Mouse (Mus musculus): ENCODE data around the gene Zfp652. TPM values are rescaled to one million over a fixed set of nuclear protein-coding genes. Genes with fewer than 3 reads are reported as not detected.

Zfp652 gene
- polyA plus RNA-seq, 1 experiment from 2014 or later = 36.8 TPM

GRCm38 (mm10) chr11:95821511-95821910 is 109.0 kb downstream of the Zfp652 start:
- WGBS = 93% methylated on average over 3 of the region's 3 CpGs
- peaks cover 10% of the 10 kb centered on the region for H3K4me1 ChIP-seq (replicated peaks; ENCODE audit: control insufficient read depth, insufficient read depth, low read length)

GRCm38 (mm10) chr11:95822437-95822836 is 110.0 kb downstream of the Zfp652 start:
- 96% methylated on average over 4 of the region's 4 CpGs for WGBS

More at GRCm38 (mm10) chr11:95821511-95821910, 109.0 kb downstream of the Zfp652 start:
- no peak overlapping the region for H3K4me2 ChIP-seq (ENCODE audit: low read length)
- no peaks in the 10 kb centered on the region for H3K36me3 ChIP-seq (ENCODE audit: control insufficient read depth, insufficient read depth)
- H3K27me3 ChIP-seq (replicated peaks; ENCODE audit: control insufficient read depth, insufficient read depth, low read length) = peaks cover 26% of the 10 kb centered on the region
- no peak overlapping the region for H3K9ac ChIP-seq (replicated peaks; ENCODE audit: low read depth, low read length)
- H3K9me3 ChIP-seq (ENCODE audit: control insufficient read depth, low read length) = no peaks in the 10 kb centered on the region
- ATAC-seq = no peak
- no peak overlapping the region for H3K4me3 ChIP-seq (replicated peaks; ENCODE audit: low read length)
- H3K27ac ChIP-seq (ENCODE audit: low read length) = no peak overlapping the region

GRCm38 (mm10) chr11:95824071-95824876 is 111.8 kb downstream of the Zfp652 start, which contains the start of gene Phospho1:
Phospho1 (plus strand) TSS chr11:95824499.
- Histone ChIP-seq H3K4me3 (replicated peaks; ENCODE audit: low read length) (peak within 1 kb of the TSS; percentile 72), H3K36me3 (ENCODE audit: control insufficient read depth, insufficient read depth) (no peaks in the 10 kb centered on the region), H3K9ac (replicated peaks; ENCODE audit: low read depth, low read length) (peak within 1 kb of the TSS; percentile 76), H3K27me3 (replicated peaks; ENCODE audit: control insufficient read depth, insufficient read depth, low read length) (peaks cover 46% of the 10 kb centered on the region), H3K27ac (ENCODE audit: low read length) (no peak within 1 kb of the TSS), H3K4me2 (ENCODE audit: low read length) (peak within 1 kb of the TSS; percentile 100), H3K4me1 (replicated peaks; ENCODE audit: control insufficient read depth, insufficient read depth, low read length) (peaks cover 10% of the 10 kb centered on the region), H3K9me3 (ENCODE audit: control insufficient read depth, low read length) (no peaks in the 10 kb centered on the region)
- WGBS = 1% methylated on average over 73 of the region's 78 CpGs
- peak; percentile 99 for ATAC-seq

More at GRCm38 (mm10) chr11:95822437-95822836, 110.0 kb downstream of the Zfp652 start:
- no peak overlapping the region for H3K4me2 ChIP-seq (ENCODE audit: low read length)
- H3K9ac ChIP-seq (replicated peaks; ENCODE audit: low read depth, low read length) = no peak overlapping the region
- no peak overlapping the region for H3K4me3 ChIP-seq (replicated peaks; ENCODE audit: low read length)
- no peaks in the 10 kb centered on the region for H3K36me3 ChIP-seq (ENCODE audit: control insufficient read depth, insufficient read depth)
- H3K27ac ChIP-seq (ENCODE audit: low read length) = no peak overlapping the region
- H3K27me3 ChIP-seq (replicated peaks; ENCODE audit: control insufficient read depth, insufficient read depth, low read length) = peaks cover 34% of the 10 kb centered on the region
- peaks cover 10% of the 10 kb centered on the region for H3K4me1 ChIP-seq (replicated peaks; ENCODE audit: control insufficient read depth, insufficient read depth, low read length)
- H3K9me3 ChIP-seq (ENCODE audit: control insufficient read depth, low read length) = no peaks in the 10 kb centered on the region
- no peak for ATAC-seq

- peak; percentile 24 for ATAC-seq
- H3K4me1 ChIP-seq (replicated peaks; ENCODE audit: control insufficient read depth, insufficient read depth, low read length) = peaks cover 10% of the 10 kb centered on the region
- H3K27ac ChIP-seq (ENCODE audit: low read length) = no peak overlapping the region
- peaks cover 52% of the 10 kb centered on the region for H3K27me3 ChIP-seq (replicated peaks; ENCODE audit: control insufficient read depth, insufficient read depth, low read length)
- WGBS = 1% methylated on average over 11 of the region's 11 CpGs
- peak overlapping the region; percentile 100 for H3K4me2 ChIP-seq (ENCODE audit: low read length)
- H3K9ac ChIP-seq (replicated peaks; ENCODE audit: low read depth, low read length) = peak overlapping the region; percentile 76
- H3K4me3 ChIP-seq (replicated peaks; ENCODE audit: low read length) = peak overlapping the region; percentile 72
- no peaks in the 10 kb centered on the region for H3K36me3 ChIP-seq (ENCODE audit: control insufficient read depth, insufficient read depth)
- H3K9me3 ChIP-seq (ENCODE audit: control insufficient read depth, low read length) = no peaks in the 10 kb centered on the region
Measured at GRCm38 (mm10) chr11:95824877-95825243, 112.4 kb downstream of the Zfp652 start.

- Histone ChIP-seq H3K36me3 (ENCODE audit: control insufficient read depth, insufficient read depth) (no peaks in the 10 kb centered on the region), H3K4me3 (replicated peaks; ENCODE audit: low read length) (no peak overlapping the region), H3K9me3 (ENCODE audit: control insufficient read depth, low read length) (no peaks in the 10 kb centered on the region), H3K4me1 (replicated peaks; ENCODE audit: control insufficient read depth, insufficient read depth, low read length) (peaks cover 14% of the 10 kb centered on the region), H3K9ac (replicated peaks; ENCODE audit: low read depth, low read length) (no peak overlapping the region), H3K27me3 (replicated peaks; ENCODE audit: control insufficient read depth, insufficient read depth, low read length) (peaks cover 56% of the 10 kb centered on the region), H3K27ac (ENCODE audit: low read length) (no peak overlapping the region), H3K4me2 (ENCODE audit: low read length) (no peak overlapping the region)
- 58% methylated on average over 3 of the region's 3 CpGs for WGBS
- no peak for ATAC-seq
Measured at GRCm38 (mm10) chr11:95825625-95826024, 113.2 kb downstream of the Zfp652 start.

- Histone ChIP-seq H3K4me1 (replicated peaks; ENCODE audit: control insufficient read depth, insufficient read depth, low read length) (peaks cover 22% of the 10 kb centered on the region), H3K36me3 (ENCODE audit: control insufficient read depth, insufficient read depth) (no peaks in the 10 kb centered on the region), H3K9ac (replicated peaks; ENCODE audit: low read depth, low read length) (no peak overlapping the region), H3K4me3 (replicated peaks; ENCODE audit: low read length) (no peak overlapping the region), H3K27ac (ENCODE audit: low read length) (no peak overlapping the region), H3K4me2 (ENCODE audit: low read length) (no peak overlapping the region), H3K9me3 (ENCODE audit: control insufficient read depth, low read length) (no peaks in the 10 kb centered on the region), H3K27me3 (replicated peaks; ENCODE audit: control insufficient read depth, insufficient read depth, low read length) (peaks cover 65% of the 10 kb centered on the region)
- WGBS = 60% methylated on average over 6 of the region's 6 CpGs
- no peak for ATAC-seq
Measured at GRCm38 (mm10) chr11:95826317-95827167, 114.1 kb downstream of the Zfp652 start.

GRCm38 (mm10) chr11:95827168-95827447 is 114.6 kb downstream of the Zfp652 start:
- no peaks in the 10 kb centered on the region for H3K9me3 ChIP-seq (ENCODE audit: control insufficient read depth, low read length)
- peaks cover 22% of the 10 kb centered on the region for H3K4me1 ChIP-seq (replicated peaks; ENCODE audit: control insufficient read depth, insufficient read depth, low read length)
- no peak overlapping the region for H3K4me3 ChIP-seq (replicated peaks; ENCODE audit: low read length)
- ATAC-seq = no peak
- WGBS = 48% methylated on average over 3 of the region's 3 CpGs
- H3K36me3 ChIP-seq (ENCODE audit: control insufficient read depth, insufficient read depth) = no peaks in the 10 kb centered on the region
- H3K9ac ChIP-seq (replicated peaks; ENCODE audit: low read depth, low read length) = no peak overlapping the region
- H3K27ac ChIP-seq (ENCODE audit: low read length) = no peak overlapping the region
- no peak overlapping the region for H3K4me2 ChIP-seq (ENCODE audit: low read length)
- H3K27me3 ChIP-seq (replicated peaks; ENCODE audit: control insufficient read depth, insufficient read depth, low read length) = peaks cover 71% of the 10 kb centered on the region

GRCm38 (mm10) chr11:95827464-95828085 is 115.1 kb downstream of the Zfp652 start:
- WGBS = 24% methylated on average over 3 of the region's 3 CpGs
- no peak for ATAC-seq
- no peak overlapping the region for H3K27ac ChIP-seq (ENCODE audit: low read length)

More at GRCm38 (mm10) chr11:95827464-95828085, 115.1 kb downstream of the Zfp652 start:
- no peaks in the 10 kb centered on the region for H3K9me3 ChIP-seq (ENCODE audit: control insufficient read depth, low read length)
- H3K4me1 ChIP-seq (replicated peaks; ENCODE audit: control insufficient read depth, insufficient read depth, low read length) = peaks cover 22% of the 10 kb centered on the region
- H3K9ac ChIP-seq (replicated peaks; ENCODE audit: low read depth, low read length) = no peak overlapping the region
- H3K27me3 ChIP-seq (replicated peaks; ENCODE audit: control insufficient read depth, insufficient read depth, low read length) = peaks cover 74% of the 10 kb centered on the region
- H3K4me3 ChIP-seq (replicated peaks; ENCODE audit: low read length) = no peak overlapping the region
- no peak overlapping the region for H3K4me2 ChIP-seq (ENCODE audit: low read length)
- H3K36me3 ChIP-seq (ENCODE audit: control insufficient read depth, insufficient read depth) = no peaks in the 10 kb centered on the region
